Mouse (Mus musculus) G1E (cell line): ENCODE measurements around the gene Eif4a1.

ENCODE experiments used
- CTCF ChIP-seq: IDR thresholded peaks from 2 replicates; pipeline ENCODE4 v1.5.1; 2012; ENCODE audit warnings: low read depth, low read length, inconsistent platforms, mixed read lengths
- GATA1 ChIP-seq: IDR thresholded peaks from 2 replicates; pipeline ENCODE4 v1.6.1; 2012; ENCODE audit warnings: borderline replicate concordance, low read length, inconsistent platforms, mixed read lengths
- GATA2 ChIP-seq: IDR thresholded peaks from 2 replicates; pipeline ENCODE4 v1.6.1; 2012; ENCODE audit warnings: low read depth, low read length, inconsistent platforms, borderline replicate concordance
- POLR2AphosphoS5 ChIP-seq: IDR thresholded peaks from 2 replicates; pipeline ENCODE4 v1.6.1; 2012; ENCODE audit warnings: low read depth, low read length, inconsistent platforms; ENCODE audit not compliant: insufficient replicate concordance
- TAL1 ChIP-seq: conservative IDR thresholded peaks from 2 replicates; pipeline ENCODE4 v1.6.1; 2012; ENCODE audit warnings: low read depth, low read length, inconsistent platforms, mixed read lengths

DNA sequence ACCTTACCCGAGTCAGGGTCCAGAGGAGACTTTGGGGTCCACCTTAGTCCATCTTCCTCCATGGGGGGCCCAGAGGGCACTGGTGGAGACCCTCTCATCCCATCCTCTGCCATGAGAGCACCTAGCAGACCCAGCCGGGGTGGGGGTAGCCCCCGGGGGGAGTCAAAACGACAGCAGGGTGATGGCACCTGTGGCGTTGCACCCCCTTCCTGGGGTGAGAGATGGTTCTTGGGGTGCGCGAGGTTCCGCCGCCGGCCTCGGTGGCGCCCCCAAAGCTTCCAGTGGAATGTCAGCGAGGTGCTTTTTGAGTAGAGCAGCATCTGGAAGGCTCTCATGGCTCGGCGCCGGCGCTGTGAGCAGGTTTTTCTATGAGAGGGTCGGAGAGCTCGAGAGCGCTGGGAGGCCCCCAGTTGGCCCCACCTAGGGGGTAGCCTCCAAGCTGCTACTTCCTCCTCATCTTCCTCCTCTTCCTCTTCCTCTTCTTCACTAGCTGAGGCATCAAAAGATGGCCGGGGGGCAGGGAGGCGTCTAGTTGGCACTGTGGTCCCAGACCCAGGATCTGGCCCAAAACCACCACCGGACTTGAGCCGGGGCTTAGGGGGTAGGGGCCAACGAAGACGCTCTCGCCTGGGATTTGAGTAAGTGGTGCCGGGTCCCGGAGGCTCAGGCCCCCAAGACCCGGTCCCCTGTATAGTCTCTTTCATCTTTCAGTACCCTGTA lies 8.1 kb upstream of the Eif4a1 start:
- TF ChIP-seq CTCF (no peak), TAL1 (no peak), GATA1 (no peak), POLR2AphosphoS5 (no peak), GATA2 (no peak)
